Mouse (Mus musculus): Measurements from ENCODE around the gene Spsb1. TPM values are rescaled to one million over a fixed set of nuclear protein-coding genes. Genes with fewer than 3 reads are reported as not detected.

The Spsb1 gene
- polyA plus RNA-seq, 1 experiment from 2014 or later: 11.7 TPM

DNA sequence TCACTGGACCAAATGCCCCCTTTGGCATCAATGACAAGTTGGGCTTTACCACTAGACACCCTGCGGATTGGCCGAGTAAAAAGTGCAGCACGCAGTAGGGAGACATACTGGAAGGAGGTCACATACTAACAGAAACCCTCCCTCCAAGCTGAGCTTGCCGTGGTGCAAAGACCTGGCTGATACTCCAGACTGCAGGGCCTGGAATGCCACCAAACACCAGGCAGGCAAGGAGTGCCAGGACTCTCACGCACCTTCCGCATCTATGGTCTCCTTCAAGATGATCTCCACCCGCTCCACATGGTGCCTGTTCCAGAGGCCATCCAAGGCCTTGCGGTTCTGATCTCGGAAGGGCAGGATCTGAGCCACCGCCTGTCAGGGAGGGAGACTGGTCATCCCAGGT is 39.4 kb upstream of the Spsb1 start:
- 91% methylated on average over 10 of the region's 10 CpGs for WGBS
- Histone ChIP-seq H3K4me1 (peaks cover 67% of the 10 kb centered on the region), H3K27me3 (no peaks in the 10 kb centered on the region), H3K9ac (no peak overlapping the region), H3K4me3 (replicated peaks) (no peak overlapping the region), H3K27ac (no peak overlapping the region), H3K9me3 (replicated peaks) (no peaks in the 10 kb centered on the region), H3K4me2 (no peak overlapping the region), H3K36me3 (peaks cover 11% of the 10 kb centered on the region; the same call in 1 of the 2 replicates)
- no peak for ATAC-seq (replicated peaks; ENCODE audit: low FRiP score)

DNA sequence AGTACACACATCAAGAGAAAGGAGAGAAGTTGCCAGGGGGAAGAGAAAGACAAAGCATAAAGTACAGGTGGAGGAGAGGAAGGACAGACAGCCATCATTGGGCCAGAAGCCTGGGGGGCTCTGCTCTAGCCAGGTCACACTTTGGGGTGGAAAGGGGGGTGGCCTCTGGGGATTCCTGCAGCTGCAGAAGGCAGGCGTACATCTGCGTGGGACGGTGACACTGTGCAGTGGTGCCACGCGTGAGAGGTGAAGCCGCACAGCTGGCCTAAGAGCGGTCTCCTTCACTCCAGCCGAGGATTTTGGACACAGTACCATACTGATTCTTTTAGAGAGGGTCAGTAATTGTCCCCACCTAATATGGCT is 37.8 kb upstream of the Spsb1 start:
- peaks cover 64% of the 10 kb centered on the region for H3K4me1 ChIP-seq
- H3K27me3 ChIP-seq: no peaks in the 10 kb centered on the region
- H3K4me2 ChIP-seq: no peak overlapping the region
- no peak for ATAC-seq (replicated peaks; ENCODE audit: low FRiP score)
- H3K9ac ChIP-seq: no peak overlapping the region
- no peak overlapping the region for H3K4me3 ChIP-seq (replicated peaks)
- 71% methylated on average over 8 of the region's 8 CpGs for WGBS
- peaks cover 11% of the 10 kb centered on the region; the same call in 1 of the 2 replicates for H3K36me3 ChIP-seq
- no peak overlapping the region for H3K27ac ChIP-seq
- H3K9me3 ChIP-seq (replicated peaks): no peaks in the 10 kb centered on the region

DNA sequence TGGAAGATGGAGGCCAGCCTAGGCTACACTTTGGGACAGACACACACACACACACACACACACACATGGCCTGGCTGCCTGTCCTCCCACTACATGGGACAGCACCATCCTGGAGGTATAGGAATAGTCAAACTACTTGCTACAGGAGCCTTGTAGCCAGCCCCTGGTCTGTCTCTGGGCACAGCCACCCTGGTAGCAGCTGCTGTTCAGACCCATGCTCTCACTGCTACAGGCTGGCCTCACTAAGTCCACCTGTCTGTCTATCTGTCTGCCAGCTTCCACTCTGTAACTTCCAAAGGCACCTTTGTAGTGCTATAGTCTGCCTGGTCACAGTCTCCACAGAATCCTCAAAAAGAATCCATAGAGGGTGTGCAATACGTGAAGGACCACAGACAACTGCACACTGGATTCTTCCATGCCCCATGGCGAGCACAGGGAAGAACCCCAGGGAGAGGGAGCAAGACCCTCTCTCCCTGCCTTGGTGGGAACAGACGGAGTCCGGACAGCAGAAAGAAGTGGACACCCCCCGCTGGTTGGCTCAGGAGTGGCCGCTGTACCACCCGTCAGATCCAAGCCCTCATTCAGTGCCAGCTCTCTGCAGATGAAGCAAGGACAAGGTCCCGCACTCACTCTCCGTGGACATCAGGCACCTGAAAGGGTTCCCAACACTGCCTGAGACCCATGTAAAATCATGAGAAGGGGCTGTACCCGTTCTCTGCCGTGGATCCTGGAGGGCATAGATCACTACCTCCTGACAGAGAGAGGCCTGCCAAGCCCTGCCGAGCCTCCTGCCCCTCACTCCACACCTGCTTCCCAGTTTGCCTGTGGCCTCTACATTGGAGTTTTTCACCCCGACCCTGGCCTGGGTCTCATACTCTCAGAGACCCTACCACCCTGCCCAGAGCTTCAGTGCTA is 37.2 kb upstream of the Spsb1 start:
- ATAC-seq (replicated peaks; ENCODE audit: low FRiP score): no peak
- Histone ChIP-seq H3K4me1 (peaks cover 58% of the 10 kb centered on the region), H3K4me2 (no peak overlapping the region), H3K27me3 (no peaks in the 10 kb centered on the region), H3K4me3 (replicated peaks) (no peak overlapping the region), H3K36me3 (peaks cover 11% of the 10 kb centered on the region; the same call in 1 of the 2 replicates), H3K9me3 (replicated peaks) (no peaks in the 10 kb centered on the region), H3K9ac (0 out of 2 replicates have a peak overlapping the region, but pooled peaks have one; percentile 0), H3K27ac (peak overlapping the region; percentile 82; the same call in 1 of the 2 replicates)
- 81% methylated on average over 13 of the region's 13 CpGs for WGBS

GRCm38 (mm10) chr4:149990954-149991633 is 36.3 kb upstream of the Spsb1 start:
- H3K4me2 ChIP-seq: peak overlapping the region; percentile 17; the same call in 1 of the 2 replicates
- no peaks in the 10 kb centered on the region for H3K27me3 ChIP-seq
- no peak overlapping the region for H3K4me3 ChIP-seq (replicated peaks)
- H3K4me1 ChIP-seq: peaks cover 49% of the 10 kb centered on the region
- WGBS: 28% methylated on average over 9 of the region's 9 CpGs
- H3K9me3 ChIP-seq (replicated peaks): no peaks in the 10 kb centered on the region
- peaks cover 11% of the 10 kb centered on the region; the same call in 1 of the 2 replicates for H3K36me3 ChIP-seq
- peak; percentile 61 for ATAC-seq (replicated peaks; ENCODE audit: low FRiP score)
- peak overlapping the region; percentile 82 for H3K27ac ChIP-seq
- no peak overlapping the region; the same call in 1 of the 2 replicates for H3K9ac ChIP-seq

DNA sequence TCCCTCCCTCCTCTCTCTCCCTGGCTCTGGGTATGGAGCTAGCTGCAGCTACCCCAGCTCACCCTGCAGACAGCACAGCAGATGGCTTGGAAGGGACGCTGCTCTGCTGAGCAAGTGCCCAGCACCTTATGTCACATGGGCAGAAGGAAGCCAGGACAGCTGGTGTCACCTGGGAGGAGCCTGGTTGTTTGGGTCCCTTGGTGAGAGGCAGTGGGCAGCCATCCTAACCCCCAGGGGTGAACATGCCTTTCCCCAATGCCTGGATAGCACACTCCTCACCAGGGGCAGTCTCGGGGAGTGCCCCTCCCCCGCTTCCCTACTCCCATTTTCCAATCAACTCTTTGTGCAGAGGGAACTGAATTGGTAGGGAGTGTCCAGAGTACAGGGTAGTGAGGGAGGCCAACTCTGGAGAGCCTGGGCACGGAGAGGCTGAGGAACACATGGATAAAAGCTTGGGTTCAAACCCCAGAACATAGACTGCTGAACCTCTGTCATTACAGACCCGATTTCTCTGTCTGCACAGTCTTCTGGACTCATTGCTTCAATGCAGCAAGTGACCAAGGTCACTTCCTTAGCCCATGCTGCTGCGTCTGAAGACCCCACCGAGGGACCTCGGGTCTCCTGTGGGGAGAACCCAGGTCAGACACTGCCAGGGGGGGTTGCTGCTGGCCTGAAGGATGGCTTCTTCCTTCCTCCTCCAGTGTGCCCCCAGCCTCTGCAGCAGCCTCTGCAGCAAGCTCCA is 35.5 kb upstream of the Spsb1 start:
- H3K4me1 ChIP-seq: peaks cover 44% of the 10 kb centered on the region
- H3K4me3 ChIP-seq (replicated peaks): no peak overlapping the region
- no peaks in the 10 kb centered on the region for H3K9me3 ChIP-seq (replicated peaks)
- peaks cover 5% of the 10 kb centered on the region; the same call in 1 of the 2 replicates for H3K36me3 ChIP-seq
- H3K27ac ChIP-seq: peak overlapping the region; percentile 82
- no peak overlapping the region; the same call in 1 of the 2 replicates for H3K9ac ChIP-seq
- no peaks in the 10 kb centered on the region for H3K27me3 ChIP-seq
- WGBS: 9% methylated on average over 8 of the region's 8 CpGs
- peak overlapping the region; percentile 17 for H3K4me2 ChIP-seq
- ATAC-seq (replicated peaks; ENCODE audit: low FRiP score): peak; percentile 38

GRCm38 (mm10) chr4:149988931-149989556 is 34.2 kb upstream of the Spsb1 start:
- H3K4me2 ChIP-seq: peak overlapping the region; percentile 63
- H3K9ac ChIP-seq: peak overlapping the region; percentile 32; the same call in 1 of the 2 replicates
- peaks cover 46% of the 10 kb centered on the region for H3K4me1 ChIP-seq
- peak overlapping the region; percentile 29 for H3K4me3 ChIP-seq (replicated peaks)
- H3K36me3 ChIP-seq: 0 out of 2 replicates have a peak, but pooled peaks cover 5% of the 10 kb centered on the region
- peak overlapping the region; percentile 89 for H3K27ac ChIP-seq
- no peaks in the 10 kb centered on the region for H3K27me3 ChIP-seq
- no peaks in the 10 kb centered on the region for H3K9me3 ChIP-seq (replicated peaks)
- peak; percentile 86 for ATAC-seq (replicated peaks; ENCODE audit: low FRiP score)
- WGBS: 2% methylated on average over 21 of the region's 21 CpGs

DNA sequence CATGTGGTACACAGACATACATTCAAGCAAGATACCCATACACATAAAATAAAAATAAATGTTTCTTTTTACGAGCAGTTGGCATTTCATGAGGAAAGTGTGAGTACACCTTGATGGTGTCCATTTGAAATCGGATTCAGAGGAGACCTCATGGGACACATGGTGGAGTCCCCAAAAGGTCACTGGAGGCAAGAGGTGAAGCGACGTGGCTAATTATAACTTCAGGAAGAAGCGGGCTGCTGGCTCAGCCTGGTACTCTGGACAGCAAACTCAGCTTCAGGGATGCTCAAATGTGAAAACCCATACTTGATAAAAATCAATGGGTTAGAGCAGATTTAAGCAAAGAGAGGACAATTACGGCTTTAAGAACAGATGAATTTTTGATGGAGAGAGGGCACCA is 33.5 kb upstream of the Spsb1 start:
- Histone ChIP-seq H3K9ac (0 out of 2 replicates have a peak overlapping the region, but pooled peaks have one; percentile 32), H3K4me3 (replicated peaks) (peak overlapping the region; percentile 29), H3K27ac (peak overlapping the region; percentile 89), H3K36me3 (0 out of 2 replicates have a peak, but pooled peaks cover 6% of the 10 kb centered on the region), H3K4me1 (peaks cover 46% of the 10 kb centered on the region), H3K27me3 (no peaks in the 10 kb centered on the region), H3K9me3 (replicated peaks) (no peaks in the 10 kb centered on the region), H3K4me2 (peak overlapping the region; percentile 63)
- ATAC-seq (replicated peaks; ENCODE audit: low FRiP score): no peak
- 66% methylated on average over 6 of the region's 6 CpGs for WGBS

DNA sequence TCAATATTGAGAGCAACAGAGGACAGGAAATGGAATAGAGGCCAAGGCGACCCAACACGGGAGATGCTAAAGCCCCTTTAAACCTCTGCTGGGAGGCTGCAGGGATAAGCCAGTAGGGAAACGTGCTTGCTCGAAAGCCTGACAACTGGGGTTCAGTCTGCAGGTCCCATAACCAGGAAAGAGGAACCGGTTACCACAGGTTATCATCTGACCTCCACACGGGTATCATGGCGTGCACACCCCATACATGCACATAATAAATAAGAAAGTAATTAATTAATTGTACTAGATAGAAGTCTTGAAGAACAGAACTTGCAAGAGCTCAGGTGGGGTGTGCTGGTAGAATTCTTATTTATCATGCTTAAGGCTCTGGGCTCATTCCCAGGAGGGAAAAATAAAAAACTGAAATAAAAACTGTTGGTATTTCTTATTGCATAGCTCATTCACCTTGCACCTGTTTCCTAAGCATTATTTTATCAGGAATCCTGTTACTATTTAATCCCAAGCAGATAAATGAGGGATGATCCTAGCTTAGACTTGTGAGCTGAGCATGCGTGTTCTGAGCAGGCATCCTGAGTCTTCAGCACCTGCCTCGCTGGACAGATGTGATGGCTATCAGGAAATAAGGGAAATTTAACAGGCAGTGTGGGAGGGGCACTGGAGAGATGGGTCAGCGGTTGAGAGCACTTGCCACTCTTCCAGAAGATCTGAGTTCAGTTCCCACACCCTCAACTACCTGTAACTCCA is 32.0 kb upstream of the Spsb1 start:
- ATAC-seq (replicated peaks; ENCODE audit: low FRiP score): no peak
- WGBS: 77% methylated on average over 10 of the region's 10 CpGs
- no peak overlapping the region for H3K9ac ChIP-seq
- H3K36me3 ChIP-seq: peaks cover 16% of the 10 kb centered on the region
- no peaks in the 10 kb centered on the region for H3K9me3 ChIP-seq (replicated peaks)
- no peaks in the 10 kb centered on the region for H3K27me3 ChIP-seq
- H3K4me3 ChIP-seq (replicated peaks): no peak overlapping the region
- H3K4me2 ChIP-seq: no peak overlapping the region
- H3K4me1 ChIP-seq: peaks cover 38% of the 10 kb centered on the region
- no peak overlapping the region for H3K27ac ChIP-seq

- peaks cover 24% of the 10 kb centered on the region for H3K4me1 ChIP-seq
- ATAC-seq (replicated peaks; ENCODE audit: low FRiP score): no peak
- no peak overlapping the region for H3K9ac ChIP-seq
- no peak overlapping the region for H3K4me3 ChIP-seq (replicated peaks)
- H3K27ac ChIP-seq: no peak overlapping the region
- no peaks in the 10 kb centered on the region for H3K27me3 ChIP-seq
- WGBS: 92% methylated on average over 23 of the region's 23 CpGs
- H3K9me3 ChIP-seq (replicated peaks): no peaks in the 10 kb centered on the region
- H3K36me3 ChIP-seq: peaks cover 27% of the 10 kb centered on the region
- H3K4me2 ChIP-seq: no peak overlapping the region
Observed at GRCm38 (mm10) chr4:149983921-149984645, 29.2 kb upstream of the Spsb1 start.

GRCm38 (mm10) chr4:149982154-149982553 is 27.3 kb upstream of the Spsb1 start:
- Histone ChIP-seq H3K36me3 (peaks cover 27% of the 10 kb centered on the region), H3K4me1 (peaks cover 29% of the 10 kb centered on the region), H3K27me3 (0 out of 2 replicates have a peak, but pooled peaks cover 4% of the 10 kb centered on the region), H3K9me3 (replicated peaks) (no peaks in the 10 kb centered on the region), H3K4me2 (no peak overlapping the region), H3K4me3 (replicated peaks) (no peak overlapping the region), H3K9ac (no peak overlapping the region), H3K27ac (no peak overlapping the region)
- ATAC-seq (replicated peaks; ENCODE audit: low FRiP score): no peak
- 72% methylated on average over 15 of the region's 15 CpGs for WGBS

All from kidney, embryonic 15.5 days (tissue).